Mouse (Mus musculus): ENCODE data around the gene Angptl2.

Gene Angptl2

DNA sequence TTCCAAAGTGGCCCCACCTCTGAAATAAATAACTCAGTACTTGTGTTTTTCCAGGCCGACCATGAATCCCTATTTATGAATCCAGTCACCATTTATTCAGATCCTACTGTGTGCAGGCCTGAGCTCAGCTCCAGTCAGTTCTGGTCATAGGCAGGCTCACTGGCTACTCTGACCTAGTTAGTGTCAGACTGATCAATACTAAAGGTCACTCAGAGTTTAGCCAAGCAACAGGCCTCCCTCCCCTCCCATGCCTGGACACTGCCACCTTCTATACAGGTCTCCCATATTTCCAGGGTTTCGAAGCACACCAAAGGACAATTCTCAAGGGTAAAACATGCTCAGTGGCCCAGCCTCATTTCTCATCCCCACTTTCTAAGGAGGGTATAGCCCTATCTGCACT, 54.7 kb downstream of the Angptl2 start:
- DNase-seq (ENCODE audit: low read depth, low spot score) = no peak

DNA sequence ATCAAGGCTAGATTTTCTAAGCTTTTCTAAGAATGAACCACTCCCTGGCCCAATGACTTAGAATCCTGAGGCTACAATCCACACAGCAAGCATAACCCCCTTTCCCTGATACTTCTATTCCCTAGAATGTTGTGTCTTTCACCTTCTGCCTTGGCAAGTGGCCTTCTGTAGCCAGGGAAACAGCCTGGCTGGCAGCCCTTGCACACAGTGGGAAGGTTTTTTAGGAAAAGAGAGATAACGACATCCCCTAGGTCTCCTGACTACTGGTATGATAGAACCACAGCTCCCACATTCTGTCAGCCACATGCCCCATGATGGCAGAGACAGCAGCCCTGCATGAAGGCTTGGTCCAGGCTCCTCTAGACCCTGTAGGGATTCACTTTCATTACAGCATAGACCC, 55.6 kb downstream of the Angptl2 start:
- DNase-seq (ENCODE audit: low read depth, low spot score) = no peak

DNA sequence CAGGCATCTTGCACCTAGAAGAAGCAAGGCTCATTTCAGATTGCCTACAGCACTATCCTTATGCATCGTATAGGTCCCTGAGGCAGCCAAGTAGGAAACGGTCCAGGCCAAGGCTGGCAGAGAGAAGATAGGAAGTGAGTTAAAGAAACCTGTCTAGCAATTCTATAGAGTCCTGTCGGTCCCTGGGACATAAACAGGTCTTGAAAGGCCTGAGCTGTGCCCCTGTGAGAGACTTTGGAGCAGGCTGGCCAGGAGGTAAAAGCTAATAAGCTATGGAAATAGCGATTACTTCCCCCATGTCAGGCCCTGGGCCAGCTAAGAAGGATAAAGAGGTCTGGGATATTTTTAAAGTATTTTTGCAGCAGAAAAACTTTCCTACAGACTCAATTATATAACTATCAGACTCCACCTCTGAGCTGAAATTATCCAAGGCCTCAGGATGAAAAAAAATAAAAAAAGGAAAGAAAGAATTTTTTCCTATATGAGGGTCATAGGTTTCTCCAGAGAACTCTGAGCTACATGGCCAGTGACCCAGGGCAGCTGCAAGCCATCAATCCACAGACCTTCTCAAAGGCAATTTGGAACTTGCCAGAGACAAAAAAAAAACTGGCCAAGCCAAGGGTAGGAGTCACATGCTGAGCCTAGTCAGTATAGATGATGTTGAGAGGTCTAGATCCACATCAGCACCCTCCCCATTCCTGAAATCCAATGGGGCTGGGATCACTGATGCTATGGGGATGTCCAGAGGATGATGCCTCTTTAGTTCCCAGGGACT, 57.0 kb downstream of the Angptl2 start:
- no peak for DNase-seq (ENCODE audit: low read depth, low spot score)

DNA sequence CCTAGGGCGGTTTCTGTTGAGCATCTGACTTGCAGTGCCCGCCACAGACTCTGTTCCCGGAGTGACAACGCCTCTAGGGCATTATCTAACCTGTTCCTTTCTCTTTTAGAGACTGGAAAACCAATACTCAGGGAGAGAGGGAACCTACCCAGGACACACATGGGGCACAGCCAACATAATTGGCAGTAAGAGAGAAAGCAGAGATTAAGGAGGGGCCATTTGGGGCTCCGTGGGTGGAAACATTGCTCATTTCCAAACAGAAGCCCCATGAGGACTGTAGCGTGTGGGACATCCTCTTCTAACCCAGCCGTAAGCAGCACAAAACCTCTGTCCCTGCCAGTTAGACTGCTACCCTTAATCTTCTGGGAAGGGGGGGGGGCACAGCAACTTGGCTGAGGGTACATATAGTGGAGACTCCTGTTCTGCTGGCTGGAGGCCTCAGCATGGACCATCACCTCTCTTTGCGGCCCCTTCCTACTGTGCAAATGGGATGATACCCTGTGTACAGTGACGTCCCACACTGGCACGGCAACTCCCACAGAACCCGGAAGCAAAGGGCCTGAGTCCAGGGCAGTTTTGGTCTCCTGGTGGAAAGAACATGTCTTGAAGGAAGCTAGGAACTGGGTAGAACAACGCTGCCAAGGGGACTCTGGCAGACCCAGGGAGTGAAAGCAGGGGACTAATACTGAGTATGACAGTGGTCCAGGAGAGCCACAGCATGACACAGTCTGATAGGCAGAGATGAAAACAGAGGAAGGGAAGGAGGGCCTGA, 59.0 kb downstream of the Angptl2 start:
- DNase-seq (ENCODE audit: low read depth, low spot score) = no peak

DNA sequence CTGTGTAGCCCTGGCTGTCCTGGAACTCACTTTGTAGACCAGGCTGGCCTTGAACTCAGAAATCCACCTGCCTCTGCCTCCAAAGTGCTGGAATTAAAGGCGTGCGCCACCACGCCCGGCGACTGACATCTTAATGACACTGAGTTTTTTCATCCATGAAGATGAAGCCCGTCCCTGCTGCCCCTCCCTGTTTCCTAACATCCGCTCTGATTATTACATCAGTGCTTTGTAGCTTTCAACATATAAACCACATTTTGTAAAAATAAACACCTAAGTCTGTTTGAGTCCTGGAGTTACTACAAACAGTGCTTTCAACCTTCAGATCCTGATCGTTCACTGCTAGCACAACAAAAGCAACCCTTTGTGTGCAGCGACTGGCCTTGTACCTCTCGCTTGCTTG, 63.9 kb downstream of the Angptl2 start:
- DNase-seq (ENCODE audit: low read depth, low spot score) = no peak

DNA sequence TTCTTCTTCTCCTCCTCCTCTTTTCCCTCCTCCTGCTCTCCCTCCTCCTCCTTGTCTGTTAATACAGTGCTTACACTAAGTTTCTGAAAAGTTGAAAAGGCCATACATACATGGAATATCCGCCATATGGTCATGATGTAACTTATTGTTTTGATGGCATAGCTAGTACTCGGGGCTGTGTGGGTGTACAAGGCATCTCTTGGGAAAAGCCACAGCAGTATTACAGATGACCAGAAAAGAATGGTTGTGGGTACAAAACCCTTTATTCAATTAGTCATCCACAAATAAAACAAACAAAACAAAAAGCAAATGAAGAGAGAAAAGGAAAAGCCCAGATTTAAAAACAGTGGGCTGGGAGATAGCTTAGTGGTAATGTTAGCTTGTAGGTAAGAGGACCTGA, 64.7 kb downstream of the Angptl2 start:
- DNase-seq (ENCODE audit: low read depth, low spot score) = no peak

DNA sequence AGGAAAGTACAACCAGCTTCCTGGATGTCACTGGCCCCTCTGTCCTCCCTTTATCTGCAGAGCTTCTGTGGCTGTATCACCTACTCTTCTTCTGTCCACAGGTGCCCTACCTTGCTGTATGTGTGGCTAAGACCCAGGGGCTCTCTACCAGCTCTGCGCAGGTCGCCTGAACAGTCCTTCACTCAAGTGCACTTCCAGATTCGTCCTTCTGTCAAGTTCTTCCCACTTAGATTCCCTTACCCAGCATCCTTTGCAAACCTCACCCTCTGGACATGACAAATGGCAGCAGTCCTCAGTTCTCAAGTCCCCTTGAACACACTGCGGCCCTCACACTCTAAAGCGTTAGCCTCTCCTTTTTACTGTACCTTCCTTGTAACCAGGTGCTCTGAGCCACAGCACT, 65.9 kb downstream of the Angptl2 start:
- DNase-seq (ENCODE audit: low read depth, low spot score) = no peak

DNA sequence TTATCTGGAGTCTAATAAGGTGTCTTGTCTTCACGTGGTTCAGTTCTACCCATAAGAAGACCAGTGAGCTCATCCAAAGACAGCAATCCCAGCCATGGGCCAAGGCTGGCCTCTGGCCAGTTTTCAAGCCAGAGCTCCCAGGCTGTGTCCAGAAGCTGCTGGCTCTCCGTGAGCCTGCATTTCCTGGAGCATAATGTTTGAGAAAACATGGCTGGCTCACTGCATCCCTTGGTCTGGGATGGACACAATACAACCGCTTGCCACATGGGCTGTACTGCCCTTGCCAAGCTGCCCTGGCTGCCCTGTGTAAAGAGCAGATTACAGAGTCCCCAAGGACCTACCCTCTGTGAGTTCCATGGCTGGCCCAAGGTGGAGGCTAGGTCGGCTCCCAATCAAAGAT, 67.0 kb downstream of the Angptl2 start:
- no peak for DNase-seq (ENCODE audit: low read depth, low spot score)

DNA sequence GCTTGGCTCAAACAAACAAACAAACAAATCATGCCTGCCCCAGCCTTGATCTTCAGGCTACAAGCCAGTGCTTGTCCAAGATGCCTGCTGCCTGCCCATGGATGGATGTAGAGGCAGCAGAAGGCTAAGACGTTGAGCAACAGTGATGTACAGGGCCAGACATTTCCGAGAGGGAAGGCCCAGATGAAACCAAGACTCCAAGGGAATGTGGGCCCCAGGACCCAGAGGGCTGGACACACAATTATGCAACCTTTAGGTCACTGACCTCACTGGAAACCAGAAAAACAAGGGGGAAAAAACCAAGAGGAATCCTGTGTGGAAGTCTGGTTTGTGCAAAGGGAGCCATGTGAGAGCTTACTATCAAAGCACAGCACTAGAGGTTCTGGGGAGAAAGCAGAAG, 67.8 kb downstream of the Angptl2 start:
- no peak for DNase-seq (ENCODE audit: low read depth, low spot score)

DNA sequence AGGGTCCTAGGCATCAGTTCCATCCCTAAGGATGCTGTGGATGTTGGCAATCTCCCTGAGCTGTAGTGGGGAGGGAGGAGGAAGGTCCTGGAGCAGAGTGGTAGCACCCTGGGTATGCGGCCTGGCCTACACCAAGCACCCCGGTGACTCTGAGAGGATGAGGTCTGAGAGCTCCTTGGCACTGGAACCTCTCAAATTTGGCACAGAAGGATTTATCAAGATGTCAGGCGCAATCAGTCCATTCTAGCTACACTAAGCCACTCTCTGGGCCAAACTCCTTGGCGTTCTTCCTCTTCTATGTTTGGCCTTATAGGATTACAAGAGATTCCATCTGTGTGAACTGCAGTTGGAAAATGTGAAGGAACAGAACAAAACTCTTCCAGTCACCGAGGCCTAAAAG, 73.0 kb downstream of the Angptl2 start:
- no peak for DNase-seq (ENCODE audit: low read depth, low spot score)

DNA sequence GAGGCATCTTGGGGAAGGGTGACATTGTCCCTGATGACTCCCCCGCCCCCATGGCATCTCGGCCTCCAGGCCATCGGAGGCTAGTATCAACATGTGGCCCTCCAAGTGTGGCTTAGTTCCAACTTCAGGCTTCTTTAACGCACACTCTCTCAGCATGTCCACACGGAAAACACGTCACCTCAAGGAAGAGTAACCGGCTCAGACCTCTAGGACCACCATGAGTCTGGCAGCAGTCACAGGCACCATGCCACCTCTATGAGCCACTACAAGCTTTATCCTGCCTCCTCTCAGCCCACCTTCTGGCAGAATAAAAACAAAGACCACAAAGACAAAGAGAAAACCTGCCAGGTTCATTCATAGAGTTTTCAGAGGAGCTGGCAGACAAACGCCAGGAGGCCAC, 74.6 kb downstream of the Angptl2 start:
- DNase-seq (ENCODE audit: low read depth, low spot score) = no peak

DNA sequence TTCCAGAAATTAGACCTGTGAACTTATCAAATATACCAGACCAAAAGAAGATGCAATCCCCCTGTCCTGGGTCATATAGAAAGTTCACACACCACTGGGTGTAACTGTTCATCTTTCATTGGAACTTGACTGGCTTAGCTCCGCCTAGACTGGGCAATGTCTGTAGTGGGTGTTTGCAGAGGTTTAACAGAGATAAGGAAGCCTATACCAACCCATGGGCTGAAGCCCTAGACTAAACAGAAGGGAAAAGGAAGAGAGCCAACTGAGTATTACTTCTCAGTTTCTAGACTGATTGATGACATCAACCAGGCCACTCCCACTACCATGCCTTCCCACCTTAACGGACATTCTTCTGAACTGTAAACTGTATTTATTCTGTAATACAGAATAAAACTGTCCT, 76.2 kb downstream of the Angptl2 start:
- DNase-seq (ENCODE audit: low read depth, low spot score) = no peak

DNA sequence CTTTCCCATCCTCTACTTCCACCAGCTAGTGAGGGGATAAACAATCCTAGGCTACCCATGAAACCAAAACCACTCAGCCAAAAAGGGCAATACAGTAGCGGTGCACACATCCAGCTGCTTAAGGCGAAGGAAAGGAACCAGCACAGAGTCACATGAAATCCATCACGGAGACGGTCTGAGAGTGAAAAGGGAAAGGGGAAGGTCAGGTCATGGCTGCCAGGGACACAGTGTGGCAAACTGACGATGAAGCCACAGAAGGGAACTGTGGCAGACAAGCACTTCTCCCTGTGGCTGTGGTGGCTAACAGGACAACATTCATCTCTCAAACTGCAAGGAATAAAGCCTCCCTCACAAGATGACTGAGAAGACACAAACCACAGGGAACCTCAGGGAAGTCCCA, 79.2 kb downstream of the Angptl2 start:
- no peak for DNase-seq (ENCODE audit: low read depth, low spot score)

All from retina, postnatal 7 days (tissue).